Mouse (Mus musculus): Measurements from ENCODE around the gene Kif9. TPM values are rescaled to one million over a fixed set of nuclear protein-coding genes. Genes with fewer than 3 reads are reported as not detected.
A peak's percentile ranks its signal among the peaks of the same experiment; 100 is the strongest.

Gene Kif9
- total RNA-seq, 2 experiments from 2014 or later, result 0.69 to 1.0 TPM

GRCm38 (mm10) chr9:110529002-110529737, 52.4 kb downstream of the Kif9 start:
- DNase-seq, result no peak

- no peak for DNase-seq
Measured at GRCm38 (mm10) chr9:110530650-110531049, 53.9 kb downstream of the Kif9 start.

GRCm38 (mm10) chr9:110531151-110531791, 54.5 kb downstream of the Kif9 start:
- DNase-seq, result no peak

- DNase-seq, result peak; percentile 97 to 98
Measured at GRCm38 (mm10) chr9:110531914-110532489, 55.2 kb downstream of the Kif9 start.

- peak; percentile 74 to 83 for DNase-seq
Measured at GRCm38 (mm10) chr9:110532538-110533291, 56.0 kb downstream of the Kif9 start, which contains the start of gene Setd2. Setd2 (plus strand) TSS chr9:110532597.

- DNase-seq, result no peak
Measured at GRCm38 (mm10) chr9:110533645-110534044, 56.9 kb downstream of the Kif9 start.

GRCm38 (mm10) chr9:110535114-110535513, 58.4 kb downstream of the Kif9 start:
- DNase-seq, result no peak

GRCm38 (mm10) chr9:110536636-110537035, 59.9 kb downstream of the Kif9 start:
- DNase-seq, result no peak

GRCm38 (mm10) chr9:110538511-110538910, 61.8 kb downstream of the Kif9 start:
- no peak for DNase-seq

GRCm38 (mm10) chr9:110541988-110542387, 65.2 kb downstream of the Kif9 start:
- DNase-seq, result no peak

GRCm38 (mm10) chr9:110548261-110548660, 71.5 kb downstream of the Kif9 start:
- no peak for DNase-seq

- DNase-seq, result no peak
Measured at GRCm38 (mm10) chr9:110568309-110568708, 91.6 kb downstream of the Kif9 start.

Other genes with a start within 250 kb of the Kif9 start
- 10 to 100 TPM; 22.6 to 22.8 TPM for gene Cspg5, start 233.2 kb upstream of the Kif9 start, total RNA-seq (2021)
- gene Elp6, start 171.8 kb upstream of the Kif9 start, total RNA-seq (2021), result 1 to 10 TPM; 8.0 to 9.8 TPM
- 100 to 1,000 TPM in 1 of 2 experiments, 10 to 100 TPM in 1; 85.4 to 106 TPM for gene Scap, start 143.7 kb upstream of the Kif9 start, total RNA-seq (2021)
- 10 to 100 TPM; 50.5 to 82.0 TPM for gene Ptpn23, start 68.7 kb upstream of the Kif9 start, total RNA-seq (2021)
- gene Ngp, start 57.2 kb upstream of the Kif9 start, total RNA-seq (2021), result not detected
- gene Klhl18, start 264 bp upstream of the Kif9 start, total RNA-seq (2021), result 10 to 100 TPM in 1 of 2 experiments, 1 to 10 TPM in 1; 9.9 to 13.0 TPM
- 10 to 100 TPM; 66.1 to 71.4 TPM for gene Setd2, start 55.6 kb downstream of the Kif9 start, total RNA-seq (2021)
- gene Nradd, start 147.5 kb downstream of the Kif9 start, total RNA-seq (2021), result 10 to 100 TPM in 1 of 2 experiments, 1 to 10 TPM in 1; 9.0 to 15.4 TPM
- 1 to 10 TPM; 7.2 to 8.1 TPM for gene Nbeal2, start 177.2 kb downstream of the Kif9 start, total RNA-seq (2021)
- 10 to 100 TPM; 61.3 to 64.7 TPM for gene Ccdc12, start 179.5 kb downstream of the Kif9 start, total RNA-seq (2021)

Data from adrenal gland, postnatal 36 days (tissue).